16 mouse cellular contexts compared by ENCODE assay signal in the genomic region with DNA sequence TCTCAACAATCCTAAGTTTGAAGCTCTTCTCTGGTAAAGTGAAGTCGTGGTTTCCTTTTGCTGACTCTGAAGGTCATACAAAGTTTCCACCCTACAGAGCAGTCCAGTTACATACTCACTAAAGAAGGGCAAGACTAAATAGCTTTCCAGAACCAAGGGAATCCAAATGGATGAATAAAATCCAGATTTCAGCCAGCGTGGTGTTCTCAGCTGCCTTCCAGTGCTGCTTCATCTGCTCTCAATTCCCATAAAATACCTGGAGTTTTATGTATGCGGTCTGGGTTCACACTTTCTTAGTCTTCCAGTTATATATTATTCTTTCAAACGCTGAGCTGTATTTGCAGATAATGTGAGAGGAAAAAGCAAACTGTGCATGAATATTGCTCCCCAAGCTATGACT. TPM values are rescaled to one million over a fixed set of nuclear protein-coding genes. Genes with fewer than 3 reads are reported as not detected.
"Had no signal": no experiment of that assay in that cellular context is flagged by ENCODE, and none has a peak within 500 bp of the region (broad histone marks: within the 10 kb centered on the region; RNA-seq: fewer than 3 reads in every experiment).

No protein-coding gene starts in this region.

- H3K9me3 ChIP-seq: neural tube, embryonic 15.5 days; stomach, embryonic 15.5 days had no signal

- H3K4me1 ChIP-seq: neural tube, embryonic 15.5 days had no signal

- H3K27me3 ChIP-seq: neural tube, embryonic 15.5 days; stomach, embryonic 15.5 days had no signal

- H3K4me2 ChIP-seq: neural tube, embryonic 15.5 days; stomach, embryonic 15.5 days had no signal

- DNase-seq: retina, postnatal 1 day; right cerebral cortex, adult 18-20 months; right cerebral cortex, postnatal 14 days; right cerebral cortex, postnatal 25 days; right cerebral cortex, postnatal 4 days; spleen, adult 18-20 months; thymus, adult 18-20 months; thymus, adult 2 months; thymus, postnatal 14 days; thymus, postnatal 25 days; thymus, postnatal 36 days; thymus, postnatal 4 days had no signal

- H3K4me3 ChIP-seq: neural tube, embryonic 15.5 days; stomach, embryonic 15.5 days had no signal

- H3K36me3 ChIP-seq: neural tube, embryonic 15.5 days; stomach, embryonic 15.5 days had no signal

- H3K9ac ChIP-seq: neural tube, embryonic 15.5 days; stomach, embryonic 15.5 days had no signal

- H3K27ac ChIP-seq: neural tube, embryonic 15.5 days; stomach, embryonic 15.5 days; stomach, postnatal 0 days had no signal

RNA-seq across cellular contexts. Expression of a gene that starts 35.6 kb away (rescaled TPM):
- polyA plus RNA-seq: spleen, adult 2 months had no signal
